Mouse (Mus musculus): ENCODE results near the gene Pgp.

The Pgp gene

GRCm38 (mm10) chr17:24461580-24461979 is 8.6 kb upstream of the Pgp start:
- peak; percentile 68 for DNase-seq (ENCODE audit: low read depth)

GRCm38 (mm10) chr17:24462932-24463331 is 7.3 kb upstream of the Pgp start:
- no peak for DNase-seq (ENCODE audit: low read depth)

- DNase-seq (ENCODE audit: low read depth): no peak
These were observed 6.6 kb upstream of the Pgp start for GRCm38 (mm10) chr17:24463374-24464133.

- no peak for DNase-seq (ENCODE audit: low read depth)
These were observed 1.5 kb upstream of the Pgp start for GRCm38 (mm10) chr17:24468636-24469246.

- DNase-seq (ENCODE audit: low read depth): no peak
These were observed 769 bp upstream of the Pgp start for GRCm38 (mm10) chr17:24469336-24469909.

- no peak for DNase-seq (ENCODE audit: low read depth)
These were observed 722 bp downstream of the Pgp start for GRCm38 (mm10) chr17:24470701-24471527.

- no peak for DNase-seq (ENCODE audit: low read depth)
These were observed 2.3 kb downstream of the Pgp start for GRCm38 (mm10) chr17:24472512-24472911.

GRCm38 (mm10) chr17:24473612-24474275 is 3.6 kb downstream of the Pgp start, which contains the start of gene Bricd5:
TSS of gene Bricd5 (plus strand) at chr17:24473884.
- no peak for DNase-seq (ENCODE audit: low read depth)

GRCm38 (mm10) chr17:24474557-24474956 is 4.4 kb downstream of the Pgp start:
- no peak for DNase-seq (ENCODE audit: low read depth)

GRCm38 (mm10) chr17:24475586-24475985 is 5.4 kb downstream of the Pgp start:
- DNase-seq (ENCODE audit: low read depth): no peak

GRCm38 (mm10) chr17:24476022-24476776 is 6.0 kb downstream of the Pgp start:
- no peak for DNase-seq (ENCODE audit: low read depth)

- no peak for DNase-seq (ENCODE audit: low read depth)
These were observed 7.1 kb downstream of the Pgp start for GRCm38 (mm10) chr17:24477053-24477984.

- no peak for DNase-seq (ENCODE audit: low read depth)
These were observed 7.9 kb downstream of the Pgp start for GRCm38 (mm10) chr17:24477985-24478600.

GRCm38 (mm10) chr17:24478663-24479380 is 8.6 kb downstream of the Pgp start, which contains the start of gene Mlst8:
TSS of gene Mlst8 (minus strand) at chr17:24479078.
- peak; percentile 94 for DNase-seq (ENCODE audit: low read depth)

GRCm38 (mm10) chr17:24479431-24479830 is 9.2 kb downstream of the Pgp start:
- no peak for DNase-seq (ENCODE audit: low read depth)

GRCm38 (mm10) chr17:24480201-24480826 is 10.1 kb downstream of the Pgp start:
- DNase-seq (ENCODE audit: low read depth): no peak

GRCm38 (mm10) chr17:24481027-24481815 is 11.0 kb downstream of the Pgp start:
- DNase-seq (ENCODE audit: low read depth): no peak
